Mouse (Mus musculus) left cerebral cortex, postnatal 4 days (tissue): ENCODE data around the gene Stk17b. TPM values are rescaled to one million over a fixed set of nuclear protein-coding genes. Genes with fewer than 3 reads are reported as not detected.

Source experiments
- DNase-seq: peaks from one replicate; pipeline ENCODE4 v3.0.0-alpha.2; 2022
- intact Hi-C: fragments of 180-260 bp; cut with DNase I; formaldehyde crosslinking; loops from one replicate; pipeline ENCODE4 v1.15.1; 2025
- total RNA-seq, 2 experiments: library from RNA; stranded (reverse); gene quantifications; 2 replicates each; pipeline ENCODE4 v1.2.3; 2021

The Stk17b gene
- total RNA-seq, result 1 to 10 TPM; 5.4 to 7.0 TPM

DNA sequence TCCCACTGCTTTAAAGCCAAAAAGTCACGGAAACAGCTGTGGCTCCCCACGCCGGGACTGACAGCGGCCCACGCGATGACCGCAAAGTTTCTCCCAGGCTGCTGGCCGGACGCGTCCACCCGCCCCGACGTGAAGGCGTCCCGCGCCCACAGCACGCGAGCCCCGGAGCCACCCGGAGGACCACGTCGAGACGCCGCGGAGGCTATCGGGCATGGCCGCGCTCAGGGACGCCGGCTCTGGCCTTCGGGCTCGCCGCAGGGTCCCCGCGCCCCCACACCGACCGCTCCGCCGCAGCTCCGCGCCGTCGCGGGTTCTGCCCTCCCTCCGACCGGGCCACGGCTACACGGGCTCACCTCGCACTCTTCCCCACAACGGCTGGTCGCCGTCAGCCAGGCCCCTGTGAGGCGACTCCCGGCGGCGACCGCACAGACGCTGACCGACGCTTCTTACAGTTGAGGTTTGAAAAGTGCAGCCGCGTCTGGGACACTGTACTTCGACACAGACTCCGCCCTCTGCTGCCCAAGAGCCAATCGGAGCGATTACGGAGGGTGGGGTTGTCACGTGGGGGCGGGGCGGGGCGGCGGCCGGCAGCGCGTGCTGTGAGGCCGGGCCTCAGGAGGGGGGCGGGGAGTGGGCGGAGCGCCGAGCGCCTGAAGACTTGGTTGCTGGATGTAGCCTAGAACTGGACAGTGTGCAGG, at the start of gene Stk17b:
Gene Stk17b (minus strand): TSS at position 504 of the 698 bp plus-strand sequence.
- peak; percentile 96 for DNase-seq
- intact Hi-C loops, result no loop called here

DNA sequence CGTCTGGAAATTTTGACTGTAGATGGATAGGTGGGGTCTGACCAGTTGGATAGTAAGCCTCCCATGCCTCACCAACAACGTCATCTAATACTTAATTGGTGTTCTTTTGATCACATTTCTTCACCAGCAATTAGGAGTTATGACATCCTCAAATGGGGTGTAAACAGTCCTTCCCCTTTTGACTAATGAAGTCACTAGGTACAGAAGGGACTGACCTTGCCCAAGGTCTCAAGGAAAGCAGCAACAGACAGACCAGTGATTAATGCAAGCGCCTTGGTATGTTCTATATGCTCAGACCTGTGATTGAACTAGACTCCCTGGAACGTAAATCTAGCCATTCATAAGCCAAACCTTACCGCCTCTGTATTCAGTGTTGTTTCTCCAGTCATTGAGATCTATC, 45.3 kb upstream of the Stk17b start:
- no peak for DNase-seq
- intact Hi-C loops, result no loop called here

DNA sequence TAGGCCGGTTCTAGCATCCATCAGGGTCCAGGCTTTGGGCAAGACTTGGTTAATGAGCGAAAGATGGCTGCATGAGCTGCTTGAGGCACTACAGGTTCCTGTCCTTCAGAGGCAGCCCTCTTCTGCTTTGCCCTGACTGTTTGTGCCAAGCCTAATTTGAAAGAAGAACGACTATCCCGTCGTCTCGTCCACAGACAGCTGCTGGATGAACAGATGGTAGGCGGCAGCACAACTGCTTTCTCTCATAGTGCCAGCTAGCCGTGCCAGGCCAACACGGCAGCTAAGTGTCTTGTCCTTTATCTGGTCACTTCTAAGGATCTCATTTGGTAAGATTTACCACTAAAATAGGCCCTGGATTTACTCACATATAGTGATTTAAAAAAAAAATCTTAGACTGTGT, 44.1 kb upstream of the Stk17b start:
- intact Hi-C loops, result no loop called here
- peak; percentile 81 for DNase-seq

DNA sequence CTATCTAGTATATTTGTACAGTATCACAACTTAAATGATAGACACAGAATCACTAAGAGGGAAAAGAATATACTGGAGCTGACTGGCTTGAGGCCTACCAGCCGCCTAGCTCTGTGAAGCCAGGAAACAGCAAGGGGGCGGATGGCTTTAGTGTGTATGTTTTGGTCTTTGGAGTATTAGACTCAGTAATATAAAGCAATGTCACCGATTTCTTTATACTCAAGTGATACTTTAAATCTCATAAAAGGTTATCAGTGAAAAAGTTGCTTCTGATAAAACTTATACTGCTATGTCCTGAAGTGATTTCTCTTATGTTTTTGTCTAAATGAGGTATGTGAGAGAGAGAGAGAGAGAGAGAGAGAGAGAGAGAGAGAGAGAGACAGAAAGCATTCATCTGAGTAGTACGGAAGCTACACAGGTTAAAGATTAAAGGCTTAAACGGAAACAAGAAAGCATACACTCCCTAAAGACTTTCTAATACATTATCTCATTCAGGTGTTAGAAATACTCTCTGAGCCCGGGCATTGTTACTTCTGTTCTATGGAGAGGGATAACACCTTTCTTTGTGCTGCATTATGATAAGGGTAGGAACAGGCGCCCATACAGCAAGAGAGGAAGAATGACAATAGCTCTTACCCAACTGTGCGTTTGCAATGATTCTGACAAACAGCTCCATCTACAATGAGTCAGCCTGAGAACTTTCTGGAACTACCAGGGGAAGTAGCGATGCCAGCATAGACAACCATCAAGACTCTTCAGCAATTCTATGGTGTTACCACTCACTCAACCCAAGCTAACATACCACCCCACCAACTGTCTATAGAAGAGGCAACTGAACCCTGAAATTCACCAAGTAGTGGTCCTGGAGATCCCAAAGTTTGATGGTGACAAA, 39.7 kb upstream of the Stk17b start:
- peak; percentile 21 for DNase-seq
- intact Hi-C loops, result no loop called here

DNA sequence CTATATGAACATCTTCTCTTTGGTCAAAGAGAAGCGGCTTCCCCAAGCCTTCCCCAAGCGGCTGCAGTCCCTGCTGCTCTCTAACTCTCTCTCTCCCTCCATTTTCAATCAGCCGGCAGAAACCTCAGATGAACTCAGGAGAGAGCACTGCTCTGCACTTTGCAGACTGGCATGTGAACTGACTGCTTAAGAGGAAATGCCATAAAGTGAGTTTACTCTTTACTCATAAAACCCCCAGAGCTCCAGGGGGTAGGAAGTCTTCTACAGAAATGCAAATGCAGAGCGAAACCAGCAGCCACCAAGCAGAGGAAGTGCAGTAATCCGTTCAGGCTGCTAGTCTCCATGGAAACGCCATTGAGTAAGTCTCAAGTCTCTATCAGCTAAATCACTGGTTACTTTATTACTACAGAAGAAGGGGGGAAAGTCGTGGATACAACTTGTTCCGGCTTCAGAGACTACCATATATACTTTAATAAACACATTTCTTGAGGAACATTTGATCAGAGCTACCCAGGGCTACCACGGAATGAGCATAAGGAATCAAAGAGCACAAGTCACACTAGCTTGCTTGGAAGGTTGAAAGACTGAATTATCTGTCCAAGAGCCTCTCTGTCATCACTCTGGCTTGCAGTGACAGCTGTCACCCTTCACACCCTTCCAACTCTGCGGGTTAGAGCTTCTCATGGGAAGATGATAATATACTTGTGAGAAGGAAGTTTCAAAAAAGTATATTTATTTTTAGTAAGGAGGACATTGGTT, 38.8 kb upstream of the Stk17b start:
- intact Hi-C loops, result no loop called here
- DNase-seq, result peak; percentile 57

DNA sequence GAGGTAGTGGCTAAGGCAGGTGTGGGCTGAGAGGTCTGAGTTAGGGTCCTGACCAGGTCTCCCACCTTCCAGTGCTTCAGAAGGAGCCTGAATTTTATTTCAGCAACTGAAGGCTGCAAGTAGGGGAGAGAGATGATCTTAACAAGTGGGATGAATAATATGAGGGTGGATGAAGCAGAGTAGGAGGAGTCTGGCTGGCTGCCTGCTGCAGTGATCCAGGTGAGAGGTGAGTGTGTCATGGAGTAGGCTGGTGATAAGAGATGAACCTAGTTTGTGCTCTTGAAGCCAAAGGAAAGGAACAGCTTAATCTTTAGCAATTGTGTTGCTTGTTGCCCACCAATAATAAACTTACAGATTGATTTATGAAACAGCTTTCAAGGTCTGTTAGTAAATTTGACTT, 37.0 kb upstream of the Stk17b start:
- intact Hi-C loops, result no loop called here
- no peak for DNase-seq

DNA sequence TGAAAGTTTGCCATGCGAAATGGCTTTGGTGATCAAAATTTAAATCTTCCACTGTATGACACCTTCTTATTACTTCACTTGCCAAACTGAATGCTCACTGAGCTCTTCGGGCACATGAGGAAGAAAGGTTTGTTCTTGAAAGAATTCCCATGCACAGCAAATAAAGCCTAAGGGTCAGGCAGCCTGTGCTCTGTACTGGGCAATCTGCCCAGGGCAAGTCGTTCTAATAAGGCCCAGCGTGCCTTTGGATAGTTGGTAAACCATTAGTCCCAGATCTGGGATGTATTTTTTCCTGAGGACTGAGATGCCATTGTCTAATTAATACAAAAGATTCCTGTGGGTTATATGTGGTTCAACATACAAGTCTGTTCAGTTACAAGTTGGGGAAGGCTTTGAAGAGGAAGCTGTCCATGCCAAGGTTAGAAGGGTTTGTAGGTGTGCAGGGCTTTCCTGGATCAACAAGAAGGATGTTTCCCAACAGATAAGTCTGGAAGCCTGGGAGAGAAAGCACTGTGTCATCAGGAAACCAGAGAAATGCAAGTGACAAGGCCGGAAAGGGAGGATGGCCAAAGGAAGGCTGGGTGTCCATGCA, 35.1 kb upstream of the Stk17b start:
- intact Hi-C loops, result no loop called here
- DNase-seq, result no peak

DNA sequence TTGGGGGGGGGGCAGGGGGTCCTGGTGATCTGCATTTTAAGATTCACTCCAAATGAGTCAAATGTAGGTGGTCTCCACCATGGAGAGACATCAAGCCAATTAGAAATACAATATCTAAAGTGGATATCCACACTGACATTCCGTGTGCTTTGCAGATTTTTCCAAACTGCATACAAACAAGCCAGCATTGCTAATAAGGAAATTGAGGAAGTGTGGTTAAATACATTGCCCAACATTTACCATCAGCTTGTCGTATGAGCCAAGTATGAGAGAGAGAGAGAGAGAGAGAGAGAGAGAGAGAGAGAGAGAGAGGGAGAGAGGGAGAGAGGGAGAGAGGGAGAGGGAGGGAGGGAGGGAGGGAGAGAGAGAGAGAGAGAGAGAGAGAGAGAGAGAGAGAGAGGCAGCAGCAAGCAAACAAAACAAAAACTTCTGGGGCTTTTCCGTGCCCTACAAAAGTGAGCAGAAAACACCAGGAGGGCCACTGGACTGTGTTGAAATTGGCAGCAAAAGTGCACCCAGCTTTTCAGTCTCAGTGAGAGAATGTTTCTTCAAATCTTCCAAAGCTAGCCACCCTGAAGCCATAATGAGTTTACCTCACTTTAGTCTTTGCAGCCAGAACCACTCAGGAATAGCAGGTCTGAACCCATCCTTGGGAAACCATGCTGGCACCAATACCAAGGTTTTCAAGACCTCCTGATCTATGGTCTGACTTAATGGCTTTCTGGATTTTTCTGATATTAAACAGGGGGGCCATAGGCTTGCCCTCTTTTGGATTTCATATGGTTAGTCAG, 33.2 kb upstream of the Stk17b start:
- intact Hi-C loops, result no loop called here
- no peak for DNase-seq

DNA sequence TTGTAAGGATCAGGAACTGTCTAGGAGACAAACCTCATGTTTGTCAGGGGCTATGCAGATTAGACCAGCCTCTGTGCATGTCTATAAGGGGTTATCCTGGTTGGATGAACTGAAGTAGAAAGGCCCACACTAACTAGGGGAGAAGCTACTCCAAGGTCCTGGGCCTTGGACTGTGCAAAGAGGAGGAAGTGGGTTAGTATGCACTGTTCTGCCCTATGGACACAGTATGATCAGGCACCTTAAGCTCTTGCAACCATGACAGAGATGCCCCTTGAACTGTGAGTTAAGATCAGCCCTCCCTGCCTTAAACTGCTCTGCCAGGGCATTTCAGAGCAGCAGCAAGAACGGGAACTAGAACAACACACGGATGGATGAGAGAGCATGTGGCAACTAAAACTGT, 31.3 kb upstream of the Stk17b start:
- no peak for DNase-seq
- intact Hi-C loops, result no loop called here

DNA sequence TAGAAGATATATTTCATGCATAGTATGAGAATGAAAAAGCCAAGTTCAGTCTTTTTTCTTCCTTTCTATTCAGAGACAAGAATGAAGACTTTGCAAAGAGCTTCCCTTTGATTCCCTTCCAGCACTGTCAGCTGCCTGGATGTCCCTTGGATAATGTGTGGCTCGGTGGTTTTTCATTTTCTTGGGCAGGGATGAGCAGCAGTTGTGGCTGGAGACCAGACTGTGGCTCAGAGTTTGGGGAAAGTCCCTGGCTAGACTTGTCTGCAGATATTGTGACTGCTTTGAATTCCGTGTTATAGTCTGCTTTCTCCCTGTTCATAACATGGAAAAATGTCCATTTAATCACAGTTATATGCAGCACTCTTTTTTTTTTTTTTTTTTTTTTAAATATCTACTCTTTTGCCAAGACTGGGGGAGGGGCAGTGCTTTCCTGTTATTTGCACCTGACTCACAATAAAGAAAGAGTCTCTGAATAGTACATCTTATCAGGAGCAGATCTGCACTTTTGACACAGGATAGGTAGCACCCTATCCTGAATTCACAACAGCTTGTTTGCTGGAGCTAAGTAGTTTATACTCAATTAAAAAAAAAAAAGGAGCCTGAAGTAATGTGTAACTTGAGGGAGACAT, 29.2 kb upstream of the Stk17b start:
- peak; percentile 14 for DNase-seq
- intact Hi-C loops, result no loop called here

DNA sequence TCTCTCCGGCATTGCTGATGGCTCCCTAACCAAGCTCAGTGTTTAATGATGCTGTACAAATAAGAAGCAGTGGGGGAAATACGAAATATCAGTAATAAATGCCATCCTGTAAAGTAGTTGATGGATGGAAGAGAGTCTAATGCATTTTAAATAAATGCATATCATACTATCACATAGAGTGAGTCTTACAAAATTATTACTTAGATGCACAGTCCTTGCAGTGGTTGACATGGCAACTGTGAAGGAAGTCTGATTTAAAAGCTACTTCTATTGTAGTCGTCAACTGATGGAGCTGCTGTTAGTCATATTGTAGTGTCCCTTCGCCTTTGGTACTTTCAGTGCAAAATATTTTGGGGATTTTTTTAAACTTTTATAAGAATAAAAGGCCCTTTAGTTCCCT, 26.9 kb upstream of the Stk17b start:
- intact Hi-C loops, result no loop called here
- no peak for DNase-seq

DNA sequence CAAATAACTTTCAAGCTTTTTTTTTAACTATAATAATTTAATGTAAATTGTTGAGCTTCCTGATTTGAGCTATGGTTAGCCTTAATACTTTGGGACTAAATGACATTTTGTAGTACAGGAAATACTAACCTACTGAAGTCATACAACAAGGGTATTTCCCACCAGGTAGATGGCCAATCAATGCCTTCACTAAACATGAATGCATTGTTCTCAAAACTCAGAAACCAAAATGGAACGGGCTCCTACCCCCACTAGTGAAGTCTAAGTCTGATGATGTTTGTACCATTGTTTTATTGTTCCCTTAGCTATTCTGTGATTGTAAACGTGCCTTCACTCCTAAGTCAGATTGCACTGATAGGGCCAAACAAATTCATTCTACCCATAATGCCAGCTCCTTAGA, 23.2 kb upstream of the Stk17b start:
- intact Hi-C loops, result no loop called here
- DNase-seq, result no peak

DNA sequence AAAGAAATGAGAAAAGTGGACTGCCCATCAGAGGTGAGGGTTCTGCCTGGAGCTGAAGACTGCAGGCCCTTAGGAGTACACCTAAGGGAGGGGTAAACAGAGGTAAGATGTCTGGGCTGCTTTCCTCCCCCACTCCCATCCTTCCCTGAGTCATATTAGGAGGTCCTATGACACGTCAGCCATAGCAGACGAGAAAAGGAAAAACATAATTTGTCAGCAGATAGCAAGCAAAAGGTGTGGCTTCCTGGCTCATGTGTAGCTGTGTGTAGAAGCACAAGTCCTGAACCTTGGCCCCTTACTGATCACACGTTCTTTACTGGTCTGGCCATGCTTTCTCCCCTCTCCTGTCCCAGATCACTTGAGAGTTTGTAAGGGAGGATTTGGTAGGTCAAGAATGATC, 12.8 kb upstream of the Stk17b start:
- intact Hi-C loops, result no loop called here
- DNase-seq, result no peak

DNA sequence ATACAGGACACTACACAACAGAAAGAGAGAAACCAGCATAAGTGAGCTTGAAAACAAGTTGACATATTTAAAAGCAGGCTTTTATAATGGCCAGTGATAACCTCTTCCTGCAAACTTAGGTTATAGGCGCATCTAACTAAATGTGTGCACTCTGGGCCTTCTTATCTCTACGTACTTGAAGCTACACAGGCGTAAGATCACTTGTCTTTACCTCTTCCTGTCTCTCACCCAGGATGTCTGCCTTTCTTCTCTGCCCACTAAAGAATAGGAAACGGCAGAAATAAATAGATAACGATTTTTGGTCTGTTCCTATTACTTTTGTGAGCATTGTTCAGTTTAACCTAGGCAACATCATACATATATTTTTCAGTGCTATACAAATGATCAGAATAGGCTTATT, 12.1 kb upstream of the Stk17b start:
- intact Hi-C loops, result no loop called here
- DNase-seq, result no peak

DNA sequence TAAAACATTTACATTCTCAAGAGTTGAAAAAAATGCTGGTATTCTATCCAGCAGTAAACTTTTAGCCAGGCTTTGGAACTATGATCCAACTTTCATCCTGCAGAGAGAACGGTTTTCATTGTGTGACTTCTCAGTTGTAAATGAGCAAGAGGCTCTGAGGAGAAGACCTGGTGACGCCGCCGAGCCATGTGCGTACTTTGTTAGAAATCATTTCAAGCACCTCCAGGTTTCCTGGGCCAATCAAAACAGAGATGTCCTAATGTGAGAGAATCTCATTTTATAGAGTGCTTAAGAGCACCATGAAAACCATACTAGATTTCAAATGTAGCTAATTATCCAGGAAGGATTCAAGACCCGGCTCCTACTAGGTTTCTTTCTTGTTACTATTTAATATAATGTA, 11.2 kb upstream of the Stk17b start:
- DNase-seq, result no peak
- intact Hi-C loops, result no loop called here

DNA sequence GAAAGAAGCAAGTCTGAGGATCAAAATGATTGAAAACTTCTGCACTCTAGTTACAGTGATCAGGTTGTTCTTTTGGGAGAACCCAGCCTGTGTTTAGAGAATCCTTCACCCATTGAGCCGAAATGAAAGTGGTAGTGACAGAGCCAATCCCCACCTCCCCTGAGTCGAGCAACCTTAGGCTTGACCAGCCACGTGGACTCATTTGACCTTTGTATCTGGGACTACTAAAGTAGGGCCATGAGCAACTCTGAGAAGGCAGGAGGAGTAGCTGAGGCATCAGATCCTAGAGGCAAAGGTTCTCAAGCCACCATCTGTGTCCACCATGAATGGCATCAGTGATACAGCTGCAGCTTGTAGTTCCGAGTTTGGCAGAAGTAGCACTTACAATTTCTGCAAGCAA, 10.6 kb upstream of the Stk17b start:
- intact Hi-C loops, result no loop called here
- no peak for DNase-seq

DNA sequence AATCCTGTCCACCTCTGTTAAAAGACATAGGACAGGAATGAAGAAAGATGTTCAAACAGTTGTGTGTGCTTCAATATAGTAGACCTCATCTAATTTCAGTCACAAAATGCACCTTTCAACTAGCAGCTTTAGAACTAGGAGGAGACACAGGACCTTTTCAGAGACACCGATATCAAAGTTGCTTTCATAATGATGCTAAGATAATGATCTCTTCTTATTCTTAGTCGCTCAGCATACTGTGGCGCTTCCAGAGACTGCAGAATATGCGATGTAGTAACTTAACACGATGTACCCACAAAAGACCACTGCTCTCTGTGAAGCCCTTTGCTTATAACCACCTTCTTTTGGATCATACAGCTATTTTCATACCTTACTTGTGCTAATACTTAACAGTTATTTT, 10.1 kb upstream of the Stk17b start:
- no peak for DNase-seq
- intact Hi-C loops, result no loop called here

DNA sequence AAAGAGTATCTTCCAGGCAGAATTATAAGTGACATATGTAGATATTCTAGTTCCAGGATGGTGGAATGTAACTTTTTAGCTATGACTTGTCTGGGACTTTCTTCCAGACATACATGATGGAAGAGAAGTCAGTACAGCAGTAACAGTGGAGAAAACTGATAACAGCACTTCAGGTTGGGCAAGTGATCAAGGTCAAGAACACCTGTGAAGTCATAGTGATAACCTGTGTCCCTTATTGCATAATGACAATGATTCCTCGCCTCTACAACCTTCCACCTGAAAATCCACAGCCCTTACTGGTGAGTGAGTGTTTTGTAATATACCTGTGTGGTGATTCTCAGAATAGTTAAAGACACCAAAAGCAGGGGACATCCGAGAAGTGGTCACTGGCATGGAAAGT, 9.3 kb upstream of the Stk17b start:
- DNase-seq, result no peak
- intact Hi-C loops, result no loop called here

DNA sequence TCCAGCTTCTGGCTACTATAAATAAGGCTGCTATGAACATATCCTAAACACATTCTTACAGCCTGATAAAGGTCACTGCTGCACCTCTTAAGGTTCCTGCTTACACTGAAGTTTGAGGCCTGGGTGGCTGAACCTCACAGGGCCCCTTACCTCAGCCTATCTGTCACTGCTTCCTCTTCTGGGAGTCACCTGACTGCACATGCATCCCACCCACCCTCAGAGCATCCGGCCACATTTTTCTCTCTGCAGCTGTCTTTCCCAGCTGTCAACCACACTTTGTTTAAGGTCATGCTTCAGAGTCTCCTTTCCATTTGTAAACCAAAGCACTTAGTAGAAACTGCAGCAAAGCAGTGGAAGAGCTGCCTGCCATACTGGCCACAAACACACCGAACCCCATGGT, 6.3 kb upstream of the Stk17b start:
- intact Hi-C loops, result no loop called here
- no peak for DNase-seq

DNA sequence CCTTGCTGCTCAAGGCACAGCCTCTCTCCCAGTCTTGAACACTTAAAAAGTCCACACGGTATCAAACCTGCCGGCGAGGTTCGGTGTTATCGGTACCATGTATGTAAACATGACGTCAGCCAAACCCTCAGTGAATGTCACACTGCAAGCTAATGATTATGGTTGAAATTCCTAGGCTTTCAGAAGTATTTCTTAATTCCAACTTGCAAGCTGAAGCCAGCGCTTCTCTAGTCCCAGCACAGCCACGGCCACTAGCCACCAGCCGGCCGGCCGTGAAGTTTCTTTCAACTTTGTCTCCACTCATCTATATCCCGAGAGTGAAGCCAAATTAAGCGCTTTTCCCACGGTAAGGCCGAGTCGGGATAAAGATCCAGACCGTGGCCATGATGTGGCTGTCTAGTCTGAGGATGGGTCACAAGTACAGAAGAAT, 718 bp downstream of the Stk17b start:
- intact Hi-C loops, result no loop called here
- no peak for DNase-seq
